Mouse (Mus musculus): Measurements from ENCODE around the gene St6galnac4.

The St6galnac4 gene

GRCm38 (mm10) chr2:32586871-32587351 is at the start of gene St6galnac4:
Gene St6galnac4, plus strand, starts transcription at chr2:32587095.
- peak; percentile 94 to 95 for DNase-seq (ENCODE audit: low spot score in 2 of 2)

DNA sequence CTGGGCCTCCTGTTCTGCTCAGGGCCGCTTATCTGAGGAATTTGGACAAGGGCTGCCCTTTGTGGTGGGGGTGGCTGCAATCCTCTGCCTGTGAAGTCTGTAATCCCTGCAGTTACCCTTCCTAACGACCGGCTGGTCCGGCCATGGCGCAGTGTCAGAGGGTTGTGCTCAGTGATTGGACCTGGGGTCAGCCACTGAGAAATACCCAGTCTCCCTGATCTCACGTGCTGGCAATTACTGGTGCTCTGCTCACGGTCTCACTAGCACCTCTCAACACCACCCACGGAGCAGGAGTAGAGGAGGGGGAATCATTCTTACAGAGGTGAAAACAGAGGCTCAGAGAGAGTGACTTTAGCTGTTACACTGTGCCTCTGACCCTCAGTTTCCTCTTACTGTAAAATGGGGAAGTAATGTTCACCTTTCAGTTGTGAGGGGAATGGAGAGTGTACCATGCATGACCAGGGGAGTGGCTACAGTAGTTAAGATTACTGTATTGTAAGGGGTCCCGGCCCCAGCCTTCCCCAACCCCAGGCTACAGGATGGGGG is 49.5 kb upstream of the St6galnac4 start:
- peak in 1 of 2 experiments; percentile 47 for DNase-seq (ENCODE audit: low spot score in 2 of 2)

- no peak for DNase-seq (ENCODE audit: low spot score in 2 of 2)
Observed at GRCm38 (mm10) chr2:32537941-32538340, 49.0 kb upstream of the St6galnac4 start.

DNA sequence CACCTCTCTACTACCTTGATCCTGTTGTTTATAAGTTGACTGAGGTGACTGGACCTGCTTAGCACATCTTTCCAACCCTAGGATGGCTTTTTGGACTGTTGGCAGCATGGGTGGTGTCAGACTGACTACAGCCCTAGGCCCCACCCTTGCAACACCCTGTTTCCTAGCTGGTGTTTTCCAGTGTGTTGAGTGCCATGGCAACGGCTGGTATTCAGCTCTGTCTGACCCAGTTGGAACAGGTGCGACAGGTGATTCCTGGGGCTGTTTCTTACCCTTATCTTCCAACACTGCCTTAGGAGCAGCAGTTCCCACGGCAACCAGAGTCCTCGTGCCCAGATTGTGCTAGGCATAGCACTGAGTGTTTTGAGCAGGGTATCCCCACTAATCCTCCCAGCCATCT is 48.4 kb upstream of the St6galnac4 start:
- peak in 1 of 2 experiments; percentile 50 for DNase-seq (ENCODE audit: low spot score in 2 of 2)

DNA sequence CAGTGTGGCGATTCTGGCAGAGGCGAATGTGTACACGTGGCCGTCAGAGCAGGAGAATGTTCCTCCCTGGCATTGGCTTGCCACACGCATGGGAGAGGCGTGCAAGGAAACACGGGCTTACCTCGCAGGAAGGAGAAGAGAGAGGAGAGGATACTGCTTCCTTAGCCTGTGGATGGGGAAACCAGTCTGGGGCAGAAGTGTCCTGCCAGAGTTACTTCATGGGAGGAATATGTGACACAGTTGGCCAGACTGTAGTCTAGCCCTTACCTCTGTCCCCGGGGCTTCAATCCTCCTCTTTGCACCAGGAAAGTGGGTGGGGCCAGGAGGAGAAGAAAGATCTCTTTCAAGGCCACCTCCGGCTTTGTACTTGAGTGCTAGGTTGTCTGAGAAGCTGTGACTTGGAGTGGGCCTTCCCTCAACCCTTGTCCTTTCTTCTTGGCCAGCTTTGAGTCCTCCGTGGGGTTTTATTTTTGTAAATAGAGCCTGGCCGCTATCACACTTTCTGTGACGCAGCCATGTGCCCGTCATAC is 47.4 kb upstream of the St6galnac4 start:
- no peak for DNase-seq (ENCODE audit: low spot score in 2 of 2)

GRCm38 (mm10) chr2:32541333-32541908 is 45.5 kb upstream of the St6galnac4 start:
- no peak for DNase-seq (ENCODE audit: low spot score in 2 of 2)

- DNase-seq (ENCODE audit: low spot score in 2 of 2): no peak
Observed at GRCm38 (mm10) chr2:32541986-32542573, 44.8 kb upstream of the St6galnac4 start.

DNA sequence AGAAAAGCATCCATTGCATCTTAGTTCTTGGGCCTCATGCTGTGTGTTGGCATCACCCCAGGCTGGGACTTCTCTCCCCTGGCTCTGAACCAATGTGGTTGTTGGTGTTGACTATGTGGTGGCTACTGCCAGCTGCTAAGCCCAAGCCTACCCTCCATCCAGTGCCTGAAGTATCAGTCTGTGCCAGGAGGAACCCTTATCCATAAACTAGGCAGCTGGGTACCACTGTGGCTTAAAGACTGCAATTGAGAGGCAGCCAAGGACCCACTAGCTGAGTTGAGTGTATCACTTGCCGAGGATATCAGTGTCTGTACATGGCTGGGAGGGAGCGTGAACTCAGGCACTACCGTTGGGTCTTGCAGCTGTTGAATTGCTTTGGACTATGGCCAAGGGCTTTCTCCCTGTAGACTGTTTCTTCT is 43.9 kb upstream of the St6galnac4 start:
- peak; percentile 59 to 63 for DNase-seq (ENCODE audit: low spot score in 2 of 2)

GRCm38 (mm10) chr2:32546951-32547350 is 39.9 kb upstream of the St6galnac4 start:
- no peak for DNase-seq (ENCODE audit: low spot score in 2 of 2)

DNA sequence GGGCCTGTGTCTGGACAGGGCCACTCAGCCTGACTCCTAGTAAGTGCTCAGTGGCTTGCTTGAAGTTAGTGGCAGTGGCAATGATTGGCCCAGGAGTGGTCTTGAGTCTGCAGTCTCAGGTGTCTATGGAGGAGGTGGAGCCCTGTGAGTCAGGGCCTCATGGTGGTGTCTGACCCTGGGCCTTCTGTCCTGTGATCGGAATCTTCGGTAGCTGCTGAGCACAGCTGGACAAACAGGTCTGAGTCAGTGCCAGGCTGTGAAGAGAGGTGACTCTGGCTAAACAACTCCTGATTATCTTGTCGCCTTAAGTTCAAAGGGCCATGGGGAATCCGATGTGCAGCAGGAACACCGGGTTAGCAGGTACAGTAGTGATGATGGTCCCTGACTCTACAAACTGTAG is 39.5 kb upstream of the St6galnac4 start:
- DNase-seq (ENCODE audit: low spot score in 2 of 2): no peak

DNA sequence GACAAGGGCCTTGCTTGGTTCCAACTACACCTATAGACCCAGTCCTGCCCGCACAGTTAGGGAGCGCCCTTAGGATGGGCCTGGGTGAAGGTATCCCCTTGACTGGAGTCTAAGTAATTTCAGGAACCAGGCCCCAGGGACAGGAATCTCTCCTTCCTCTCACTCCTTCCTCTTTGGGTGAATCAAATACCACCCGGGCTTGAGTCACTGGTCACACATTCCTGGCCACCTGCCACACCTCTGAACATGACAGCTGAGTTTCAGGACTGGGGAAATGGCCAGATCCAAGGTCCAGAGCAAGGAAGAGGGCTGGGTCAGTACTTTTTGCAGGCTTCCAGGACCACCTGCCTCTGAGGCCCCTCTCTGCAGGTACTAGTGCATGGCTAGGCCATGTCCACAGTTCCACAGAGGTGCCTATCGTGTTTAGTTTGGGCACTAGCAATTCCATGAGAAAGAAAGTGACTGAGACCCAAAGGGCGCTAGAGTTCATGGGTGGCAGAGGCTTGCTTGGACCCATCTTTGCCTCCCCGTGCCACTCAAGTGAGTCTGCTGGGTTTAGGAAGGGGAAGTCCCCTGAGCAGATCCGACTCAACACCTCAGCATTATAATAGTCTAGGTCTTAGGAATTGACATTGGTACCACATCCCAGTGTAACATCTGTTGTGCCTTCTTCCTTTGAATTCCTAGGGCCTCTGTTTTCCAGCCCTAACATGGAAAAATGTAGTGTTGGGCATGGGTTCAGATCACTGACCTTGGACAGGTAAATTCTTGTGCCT is 38.7 kb upstream of the St6galnac4 start:
- DNase-seq (ENCODE audit: low spot score in 2 of 2): no peak

DNA sequence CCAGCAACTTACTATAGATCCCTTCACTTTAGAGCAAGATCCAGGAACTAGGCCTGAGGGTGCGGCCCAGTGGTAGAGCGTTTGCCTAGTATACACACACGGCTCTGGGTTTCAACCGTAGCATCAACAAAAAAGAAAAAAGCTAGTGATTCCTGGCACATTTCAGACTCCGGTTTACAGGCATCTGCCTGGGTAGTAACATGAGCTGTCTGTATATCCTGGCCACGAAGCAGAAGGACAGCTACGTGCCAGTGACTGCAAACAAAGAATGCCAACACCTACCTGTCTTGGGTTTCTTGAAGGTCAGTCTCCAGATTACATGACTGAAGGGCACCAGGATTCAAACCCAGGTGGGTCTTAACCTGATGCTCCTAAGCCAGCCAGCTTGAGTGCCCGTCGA is 37.7 kb upstream of the St6galnac4 start:
- DNase-seq (ENCODE audit: low spot score in 2 of 2): no peak

GRCm38 (mm10) chr2:32549764-32550163 is 37.1 kb upstream of the St6galnac4 start:
- DNase-seq (ENCODE audit: low spot score in 2 of 2): peak; percentile 43 to 52

DNA sequence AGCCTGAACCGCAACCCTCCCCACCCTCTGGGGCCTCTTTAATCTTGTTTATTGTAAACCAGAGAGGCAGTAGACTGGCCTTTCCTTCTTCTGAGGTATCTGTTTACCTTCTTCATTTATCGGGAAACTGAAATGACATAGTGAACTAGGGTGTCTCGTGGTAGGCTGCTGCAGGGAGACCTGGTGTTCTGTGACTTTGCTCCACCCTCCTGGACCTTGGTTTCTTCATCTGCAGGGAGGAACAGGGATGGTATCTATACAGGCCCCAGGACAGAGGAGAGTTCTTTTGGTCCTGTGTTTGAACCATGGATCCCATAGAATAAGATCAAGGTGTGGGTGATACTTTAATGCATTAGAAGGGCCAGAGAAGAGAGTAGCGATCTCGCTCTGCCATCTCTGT is 35.7 kb upstream of the St6galnac4 start:
- DNase-seq (ENCODE audit: low spot score in 2 of 2): no peak

GRCm38 (mm10) chr2:32553592-32554148 is 33.2 kb upstream of the St6galnac4 start:
- no peak for DNase-seq (ENCODE audit: low spot score in 2 of 2)

DNA sequence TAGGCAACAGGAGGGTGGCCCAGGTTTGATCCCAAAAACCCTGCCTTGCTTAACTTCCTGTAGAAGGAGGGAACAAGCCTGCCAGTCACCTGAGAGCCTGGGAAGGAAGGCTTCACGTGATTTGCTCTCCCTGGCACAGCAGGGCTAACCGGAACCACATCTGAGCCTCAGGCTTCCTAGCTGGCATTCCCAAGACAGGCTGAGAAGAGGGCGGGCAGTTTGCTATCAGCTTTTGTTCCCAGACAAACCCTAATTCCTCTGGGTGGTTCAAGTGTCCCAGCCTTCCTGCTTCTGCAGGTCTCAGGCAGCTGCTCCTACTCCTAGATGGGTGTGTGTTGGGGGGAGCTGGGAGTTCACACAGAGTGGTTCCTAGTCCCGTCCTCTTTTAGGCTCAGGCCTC is 31.4 kb upstream of the St6galnac4 start:
- DNase-seq (ENCODE audit: low spot score in 2 of 2): no peak

GRCm38 (mm10) chr2:32556019-32556418 is 30.9 kb upstream of the St6galnac4 start:
- DNase-seq (ENCODE audit: low spot score in 2 of 2): no peak

DNA sequence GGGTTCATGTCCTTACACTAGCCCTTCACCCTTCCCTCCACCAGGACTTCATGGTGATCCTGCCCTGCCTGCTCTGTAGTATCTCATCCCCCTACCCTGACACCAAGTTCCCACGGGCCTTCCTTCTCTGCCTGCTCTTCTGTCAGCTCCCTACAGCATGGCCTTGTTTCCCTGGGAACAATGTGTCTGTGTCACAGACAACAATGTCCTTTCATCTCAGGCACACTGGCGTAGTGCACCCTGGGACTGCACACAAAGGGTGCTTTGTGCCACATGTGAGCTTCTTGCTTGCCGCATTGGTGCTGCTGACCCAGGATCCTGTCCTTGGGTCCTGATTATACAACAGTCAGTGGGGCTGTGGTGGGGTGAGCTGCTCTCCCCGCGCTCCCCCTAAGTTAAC is 27.3 kb upstream of the St6galnac4 start:
- peak; percentile 64 to 79 for DNase-seq (ENCODE audit: low spot score in 2 of 2)

DNA sequence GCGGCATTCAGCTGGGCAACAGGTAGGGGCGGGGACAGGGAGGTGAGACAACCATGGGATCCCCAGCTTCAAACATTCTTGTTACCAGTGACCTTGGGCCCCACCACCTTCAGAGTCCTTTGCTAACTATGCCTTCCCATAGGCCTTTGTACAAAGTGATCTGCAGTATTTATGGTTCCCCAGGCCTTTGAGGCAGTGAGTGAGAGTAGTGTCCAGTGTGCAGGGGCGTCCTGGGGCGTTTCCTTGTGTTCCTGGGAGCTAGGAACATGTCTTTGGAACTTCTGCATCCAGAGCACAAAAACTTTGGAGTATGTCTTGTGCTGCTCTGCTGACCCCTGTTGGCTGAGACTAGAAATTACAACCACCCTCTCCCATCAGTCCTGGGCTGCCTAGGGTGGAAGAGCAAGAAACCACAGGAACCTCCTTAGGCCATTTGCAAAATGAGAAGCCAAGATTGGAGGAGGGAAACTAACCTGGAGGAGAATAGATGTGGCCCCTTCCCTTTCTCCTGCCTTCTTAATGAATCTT is 20.3 kb upstream of the St6galnac4 start:
- peak; percentile 62 to 76 for DNase-seq (ENCODE audit: low spot score in 2 of 2)

DNA sequence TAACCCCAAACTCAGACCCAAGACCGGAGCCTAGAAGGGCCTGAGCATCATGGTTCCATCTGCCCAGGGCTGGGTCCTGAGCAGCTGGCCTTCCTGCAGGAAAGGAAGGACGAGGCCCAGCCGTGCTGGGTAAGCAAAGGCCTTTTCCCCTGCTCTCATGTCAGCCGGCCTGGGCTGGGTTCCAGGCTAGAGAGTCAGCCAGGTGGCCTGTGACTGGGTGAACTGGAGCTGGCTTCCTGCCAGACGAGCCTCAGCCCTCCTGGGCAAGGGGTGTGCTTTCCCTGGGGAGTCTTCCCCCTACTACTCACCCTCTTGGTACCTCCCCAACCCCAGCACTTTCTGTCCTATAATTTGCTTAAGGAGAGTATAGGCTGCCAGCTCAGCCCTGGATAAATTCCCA is 18.7 kb upstream of the St6galnac4 start:
- no peak for DNase-seq (ENCODE audit: low spot score in 2 of 2)

- DNase-seq (ENCODE audit: low spot score in 2 of 2): no peak
Observed at GRCm38 (mm10) chr2:32568941-32569340, 18.0 kb upstream of the St6galnac4 start.

Data from right cerebral cortex, postnatal 10 days (tissue).